Mouse (Mus musculus) frontal cortex, postnatal 10 days (tissue): ENCODE results near the gene Tet3.
A peak's percentile ranks its signal among the peaks of the same experiment; 100 is the strongest.

Source experiments
- DNase-seq, 2 experiments: peaks; one replicate each; pipeline ENCODE4 v3.0.0; 2022; ENCODE audit warnings: low spot score in 2 of 2, mixed read lengths in 1 of 2

The Tet3 gene

DNA sequence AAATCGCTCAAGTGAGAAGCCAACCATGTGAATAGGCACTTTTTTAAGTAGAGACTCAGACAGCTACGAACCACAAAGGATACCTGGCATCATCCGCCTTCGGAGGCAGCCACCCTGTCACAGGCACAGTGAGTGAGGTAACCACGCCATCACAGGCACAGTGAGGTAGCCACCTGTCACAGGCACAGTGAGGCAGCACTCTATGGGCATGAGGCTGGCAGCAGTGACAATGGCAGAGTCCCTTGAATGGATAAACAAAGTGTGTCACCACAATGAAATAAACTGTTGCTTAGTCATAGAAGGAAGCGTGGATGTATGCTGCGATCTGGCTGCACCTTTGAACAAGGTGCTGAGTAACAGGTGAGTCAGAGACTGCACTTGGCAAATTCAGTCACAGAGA lies 19.7 kb upstream of the Tet3 start:
- no peak for DNase-seq

GRCm38 (mm10) chr6:83478217-83478616 lies 19.3 kb upstream of the Tet3 start:
- DNase-seq: no peak

DNA sequence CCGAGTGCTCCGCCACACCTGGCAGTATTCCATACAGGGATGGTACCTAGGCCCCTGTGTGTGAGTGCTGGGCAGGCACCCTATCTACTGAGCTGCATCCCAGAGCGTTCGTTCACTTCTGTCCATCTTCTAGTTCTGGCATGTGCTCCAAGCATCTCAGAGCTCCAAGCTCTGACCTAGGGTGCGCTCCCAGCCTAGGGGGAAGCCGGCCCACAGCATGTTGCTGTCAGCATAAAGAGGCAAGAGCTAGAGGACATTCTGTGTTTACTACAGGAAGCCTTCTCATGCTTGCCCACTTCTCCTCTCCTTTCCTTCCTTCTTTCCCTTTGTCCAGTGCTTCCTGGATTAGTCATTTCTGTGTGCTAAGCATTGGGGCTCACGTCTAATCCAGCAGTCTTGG lies 16.5 kb upstream of the Tet3 start:
- no peak for DNase-seq

DNA sequence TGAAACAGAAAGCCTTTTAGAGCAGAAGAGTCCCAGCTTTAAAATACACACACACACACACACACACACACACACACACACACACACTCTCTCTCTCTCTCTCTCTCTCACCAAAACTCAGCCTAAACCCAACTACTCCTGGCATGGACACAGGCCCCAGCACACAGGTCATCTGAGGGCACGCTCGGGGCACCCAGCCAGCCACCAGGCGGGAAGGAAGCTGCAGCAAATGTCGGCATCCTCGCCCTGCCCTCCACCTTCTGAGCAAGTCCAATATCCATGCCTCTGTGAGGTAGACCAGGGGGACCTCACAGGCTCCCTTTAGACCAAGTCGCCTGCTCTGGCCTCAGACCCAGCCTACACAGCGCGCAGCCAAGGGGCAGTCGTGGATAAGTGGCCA lies 14.4 kb upstream of the Tet3 start:
- DNase-seq: no peak

DNA sequence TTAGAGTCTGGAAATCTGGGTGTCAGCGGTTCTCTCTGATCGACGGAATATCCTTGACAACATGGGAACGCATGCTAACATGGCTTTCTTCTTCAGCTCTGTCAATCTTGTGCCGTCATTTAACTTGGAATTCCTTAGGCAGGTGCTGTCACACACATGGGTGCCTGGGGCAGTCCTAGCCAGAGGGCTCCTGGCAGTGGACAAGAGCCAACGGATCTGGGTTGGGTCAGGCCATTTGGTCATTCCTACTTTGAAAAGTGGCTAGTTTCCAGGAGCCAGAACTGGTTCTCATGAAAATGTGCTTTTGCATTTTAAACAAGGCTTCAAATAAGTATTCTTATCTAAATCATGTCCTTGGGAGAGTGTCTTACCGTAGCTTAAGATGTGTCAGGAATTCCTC lies 12.9 kb upstream of the Tet3 start:
- DNase-seq: no peak

- no peak for DNase-seq
These were observed 5.1 kb upstream of the Tet3 start for GRCm38 (mm10) chr6:83464011-83464410.

- no peak for DNase-seq
These were observed 1.7 kb downstream of the Tet3 start for GRCm38 (mm10) chr6:83456984-83457810.

GRCm38 (mm10) chr6:83456131-83456983 lies 2.5 kb downstream of the Tet3 start:
- DNase-seq: peak; percentile 60 to 62

GRCm38 (mm10) chr6:83455328-83456130 lies 3.4 kb downstream of the Tet3 start:
- no peak for DNase-seq

GRCm38 (mm10) chr6:83453706-83454105 lies 5.2 kb downstream of the Tet3 start:
- no peak for DNase-seq

GRCm38 (mm10) chr6:83450451-83451303 lies 8.2 kb downstream of the Tet3 start:
- no peak for DNase-seq

DNA sequence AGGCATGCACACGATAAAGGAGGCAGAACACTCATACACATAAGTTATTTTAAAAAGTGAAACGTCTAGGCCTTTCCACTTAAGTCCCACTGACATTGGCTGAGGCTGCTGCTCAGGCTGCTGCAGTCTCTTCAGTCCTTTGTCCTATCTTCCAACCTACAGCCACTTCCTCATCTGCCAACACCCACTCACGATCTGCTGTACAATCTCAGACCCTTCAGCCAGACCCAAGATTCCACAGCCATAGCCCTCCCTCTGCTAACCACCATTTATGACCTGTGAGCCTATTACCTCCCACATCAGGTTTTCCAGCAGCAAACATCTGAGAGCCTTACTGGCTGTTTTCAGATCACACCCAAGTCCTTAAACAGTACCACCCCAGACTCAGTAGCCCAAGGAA lies 9.4 kb downstream of the Tet3 start:
- no peak for DNase-seq

DNA sequence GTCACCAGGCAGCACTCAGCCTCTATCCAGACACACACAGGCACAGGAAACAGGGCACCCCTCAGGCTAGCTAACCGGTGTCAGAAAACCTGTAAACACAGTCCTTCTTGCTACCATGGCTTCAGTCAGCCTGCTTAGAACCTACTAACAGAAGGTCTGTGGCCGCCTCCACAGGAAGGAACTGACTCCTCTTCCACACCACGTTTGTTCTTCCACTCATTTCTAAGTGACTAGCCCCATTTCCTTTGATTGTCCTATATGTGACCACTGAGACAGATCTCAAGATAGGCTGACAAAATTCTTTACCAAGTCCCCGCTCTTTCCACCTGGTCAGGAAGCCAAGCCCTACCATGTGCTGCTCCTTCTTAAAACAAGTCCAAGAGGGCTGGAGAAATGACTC lies 10.0 kb downstream of the Tet3 start:
- no peak for DNase-seq

DNA sequence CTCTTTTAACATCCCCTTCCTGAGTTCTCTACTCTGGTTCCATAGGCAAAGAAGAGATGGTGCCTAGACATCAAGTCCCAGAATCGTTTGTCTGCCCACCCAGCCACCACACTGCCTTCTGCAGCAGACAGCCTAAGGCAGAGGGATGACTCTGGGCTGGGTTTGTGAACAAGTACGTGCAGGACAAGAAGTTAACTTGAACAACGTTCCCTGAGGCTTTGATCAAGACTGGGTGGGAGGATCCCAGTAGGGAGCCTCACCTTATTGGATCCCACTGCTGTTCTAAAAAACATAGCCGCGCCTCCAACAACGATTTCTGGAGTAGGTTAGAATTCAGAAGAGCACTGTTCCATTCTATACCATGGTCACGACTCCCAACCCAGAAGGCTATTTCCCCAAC lies 11.9 kb downstream of the Tet3 start:
- DNase-seq: no peak

DNA sequence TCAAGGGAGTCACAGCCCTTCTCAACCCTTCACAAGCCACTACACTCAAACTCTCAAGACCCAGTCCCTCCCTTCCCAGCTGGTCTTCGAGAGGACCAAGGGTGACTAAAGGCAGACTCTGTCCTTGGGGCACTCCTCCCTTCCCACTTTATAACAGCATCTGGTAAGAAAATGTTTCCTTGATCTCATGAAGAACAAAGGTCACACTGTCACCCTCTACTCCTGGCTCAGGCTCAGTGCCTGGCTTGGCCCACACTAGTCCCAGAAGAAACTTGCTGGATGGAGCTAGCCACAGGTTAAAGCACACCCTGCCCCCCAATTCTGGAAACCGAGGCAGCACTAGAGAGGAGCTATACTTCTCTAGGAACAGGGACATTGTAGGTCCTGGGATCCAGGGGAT lies 13.1 kb downstream of the Tet3 start:
- no peak for DNase-seq

DNA sequence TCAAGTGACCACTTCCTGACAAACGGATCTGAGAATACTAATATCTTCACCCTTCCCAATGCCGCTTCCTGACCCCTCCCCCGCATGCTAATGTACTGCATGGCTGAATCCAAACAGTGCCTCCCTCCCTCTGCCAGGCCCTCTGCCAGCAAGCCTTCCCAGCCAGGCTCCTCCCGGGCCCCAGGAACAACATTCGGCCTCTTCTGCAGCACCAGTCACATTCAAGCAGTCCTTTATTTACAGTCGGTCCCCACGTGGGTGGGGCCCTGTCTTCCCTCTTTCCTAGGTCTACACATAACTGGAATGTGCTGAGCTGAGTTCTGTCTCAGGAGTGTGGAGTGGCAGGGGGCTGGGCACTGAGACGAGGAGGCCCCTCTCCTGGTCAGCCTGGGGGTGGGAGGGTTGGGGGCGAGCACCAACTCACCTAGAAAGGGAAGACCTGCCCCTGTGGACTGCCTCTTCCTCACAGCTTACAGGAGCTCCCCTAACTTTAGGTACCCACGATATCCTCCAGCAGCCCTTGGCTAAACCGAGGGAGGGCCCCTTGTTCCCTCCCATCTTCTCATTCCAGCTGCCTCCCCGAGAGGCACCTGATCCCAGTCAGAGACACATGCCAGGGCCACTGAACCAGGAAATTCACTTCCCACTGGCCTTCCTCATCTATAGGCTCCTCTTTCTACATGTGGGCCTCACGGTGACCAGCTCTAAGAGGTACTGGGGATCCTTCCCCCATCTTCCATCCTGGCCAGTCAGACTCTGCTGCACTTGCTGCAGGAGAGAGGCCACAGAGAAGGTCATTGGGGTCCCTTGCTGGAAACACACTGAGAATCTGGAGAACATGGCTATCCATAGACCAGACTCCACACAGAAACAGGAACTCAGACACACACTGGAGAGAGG lies 15.2 kb downstream of the Tet3 start:
- peak; percentile 63 to 72 for DNase-seq

GRCm38 (mm10) chr6:83442639-83443038 lies 16.2 kb downstream of the Tet3 start:
- DNase-seq: no peak

GRCm38 (mm10) chr6:83441259-83442061 lies 17.4 kb downstream of the Tet3 start:
- DNase-seq: peak; percentile 82 to 88
